Mouse (Mus musculus) small intestine, adult 2 months (tissue): ENCODE measurements around the gene Olfr789.

ENCODE experiments used
- CTCF ChIP-seq: fragments of 200-500 bp; IDR thresholded peaks from 2 replicates; pipeline ENCODE4 v1.5.1; 2012; ENCODE audit warnings: low read depth, mild to moderate bottlenecking, control low read depth, inconsistent platforms, low read length, moderate library complexity, mixed read lengths; ENCODE audit not compliant: insufficient replicate concordance, insufficient read length; ENCODE audit errors: extremely low read depth
- POLR2A ChIP-seq: fragments of 200-500 bp; IDR thresholded peaks from 2 replicates; pipeline ENCODE4 v1.6.1; 2012; ENCODE audit warnings: low read depth, mild to moderate bottlenecking, control low read depth, inconsistent platforms, low read length, moderate library complexity

DNA sequence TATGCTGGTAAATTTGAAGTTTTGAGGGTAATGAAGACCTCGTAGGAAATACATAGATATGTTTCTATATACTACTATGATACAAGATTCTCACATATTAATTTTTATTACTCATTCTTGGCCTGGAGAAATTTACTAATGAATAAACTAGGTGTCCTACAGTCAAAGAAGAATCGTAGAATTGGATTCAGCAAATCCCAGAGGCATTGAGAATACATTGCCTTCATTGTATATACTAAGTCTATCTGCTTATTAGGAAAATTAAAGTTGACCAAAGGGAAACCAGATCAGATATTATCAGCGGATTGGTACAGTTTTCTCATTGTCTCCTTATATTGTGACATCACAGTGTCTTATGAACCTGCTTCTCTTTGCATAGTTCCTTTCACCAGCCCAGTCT lies 23.0 kb upstream of the Olfr789 start, which contains the start of gene Olfr787:
- TF ChIP-seq POLR2A, result no peak
- TF ChIP-seq CTCF, result no peak
